8 mouse cellular contexts compared by ENCODE assay signal in genomic region chr6:94283318-94284061, GRCm38 (mm10). TPM values are rescaled to one million over a fixed set of nuclear protein-coding genes. Genes with fewer than 3 reads are reported as not detected.
DNase-seq lines count a peak whose midpoint lies in the region; ATAC-seq and TF ChIP-seq lines count a peak whose summit lies in the region.

Gene Magi1 (minus strand): TSS chr6:94283917.

- peak within 1 kb of the TSS; percentile 99 for H3K27ac ChIP-seq in embryonic facial prominence, embryonic 11.5 days (replicated peaks; ENCODE audit: low read depth, low read length)
- H3K27ac ChIP-seq in heart, adult 2 months, result peak within 1 kb of the TSS; percentile 96
- peak within 1 kb of the TSS; percentile 76 for H3K27ac ChIP-seq in midbrain, embryonic 11.5 days (ENCODE audit: low read depth, low read length)

- H3K79me2 ChIP-seq in heart, adult 2 months (replicated peaks; ENCODE audit: control insufficient read depth, insufficient read depth, low read length), result no peaks in the 10 kb centered on the region

- no peaks in the 10 kb centered on the region for H3K4me1 ChIP-seq in embryonic facial prominence, embryonic 11.5 days (ENCODE audit: control insufficient read depth, insufficient read depth, low read length)
- H3K4me1 ChIP-seq in heart, adult 2 months (ENCODE audit: control insufficient read depth, insufficient read depth, low read length), result peaks cover 4% of the 10 kb centered on the region
- peaks cover 18% of the 10 kb centered on the region for H3K4me1 ChIP-seq in midbrain, embryonic 11.5 days (ENCODE audit: control insufficient read depth, insufficient read depth, low read length)

- WGBS in embryonic facial prominence, embryonic 11.5 days, result under 1% methylated on average over 84 of the region's 86 CpGs
- under 1% methylated on average over 86 of the region's 86 CpGs for WGBS in heart, adult 2 months
- WGBS in midbrain, embryonic 11.5 days, result under 1% methylated on average over 86 of the region's 86 CpGs

- H3K36me3 ChIP-seq in embryonic facial prominence, embryonic 11.5 days (replicated peaks; ENCODE audit: control insufficient read depth, insufficient read depth, low read depth, low read length), result no peaks in the 10 kb centered on the region
- no peaks in the 10 kb centered on the region for H3K36me3 ChIP-seq in heart, adult 2 months (ENCODE audit: control insufficient read depth, insufficient read depth, low read length)
- no peaks in the 10 kb centered on the region for H3K36me3 ChIP-seq in midbrain, embryonic 11.5 days (ENCODE audit: control insufficient read depth, insufficient read depth, low read length)

- peak; percentile 94 for ATAC-seq in embryonic facial prominence, embryonic 11.5 days (replicated peaks; ENCODE audit: insufficient number of reproducible peaks, low FRiP score, low TSS enrichment, low read depth)
- peak; percentile 95 for ATAC-seq in midbrain, embryonic 11.5 days (ENCODE audit: low FRiP score)
- ATAC-seq in monocyte, adult 5-6 weeks (replicated peaks; ENCODE audit: insufficient number of reproducible peaks, low FRiP score, low TSS enrichment, poor library complexity, severe bottlenecking), result no peak

- peak within 1 kb of the TSS; percentile 87 for H3K4me2 ChIP-seq in embryonic facial prominence, embryonic 11.5 days (ENCODE audit: low read depth, low read length)
- H3K4me2 ChIP-seq in midbrain, embryonic 11.5 days, result peak within 1 kb of the TSS; percentile 92

- TF ChIP-seq POLR2A in heart, adult 2 months (IDR thresholded peaks at IDR 0.05; ENCODE audit: insufficient read depth, low read depth, low read length), result peak; percentile 60; the same call in 1 of the 2 replicates

- H3K27me3 ChIP-seq in embryonic facial prominence, embryonic 11.5 days (ENCODE audit: control insufficient read depth, insufficient read depth, low read length), result no peaks in the 10 kb centered on the region
- no peaks in the 10 kb centered on the region for H3K27me3 ChIP-seq in heart, adult 2 months (ENCODE audit: control insufficient read depth, insufficient read depth, low read length)
- no peaks in the 10 kb centered on the region; the same call in 1 of the 2 replicates for H3K27me3 ChIP-seq in midbrain, embryonic 11.5 days (ENCODE audit: control insufficient read depth, insufficient read depth, low read length)

- DNase-seq in adrenal gland, postnatal 36 days, result peak; percentile 96 to 97
- peak; percentile 99 for DNase-seq in embryonic facial prominence, embryonic 11.5 days (ENCODE audit: low spot score)
- DNase-seq in heart, adult 2 months, result peak; percentile 94 to 96
- DNase-seq in kidney, adult 18-20 months, result peak; percentile 94
- peak; percentile 97 for DNase-seq in left cerebral cortex, postnatal 4 days
- DNase-seq in midbrain, embryonic 11.5 days (ENCODE audit: low spot score, missing footprints), result peak; percentile 100
- DNase-seq in spleen, adult 12 weeks (ENCODE audit: low spot score), result peak; percentile 14

- TF ChIP-seq CTCF in heart, adult 2 months (IDR thresholded peaks at IDR 0.05), result 0 out of 2 replicates have a peak, but pooled peaks have one; percentile 12

- intact Hi-C loops in heart, adult 2 months (cut with DNase I), result loop anchor here (1.0 to 5.0 kb wide), 4 partner anchors 41 to 201 kb away; no protein-coding TSS in a partner anchor
- intact Hi-C loops in left cerebral cortex, postnatal 4 days (cut with DNase I), result loop anchor here (5.0 to 10.0 kb wide), 2 partner anchors 181 to 201 kb away; no protein-coding TSS in a partner anchor

- peak within 1 kb of the TSS; percentile 91 for H3K4me3 ChIP-seq in embryonic facial prominence, embryonic 11.5 days (ENCODE audit: low read depth, low read length)
- H3K4me3 ChIP-seq in heart, adult 2 months, result peak within 1 kb of the TSS; percentile 98
- H3K4me3 ChIP-seq in midbrain, embryonic 11.5 days (ENCODE audit: low read depth, low read length), result peak within 1 kb of the TSS; percentile 77

- H3K9me3 ChIP-seq in embryonic facial prominence, embryonic 11.5 days (replicated peaks; ENCODE audit: control insufficient read depth, low read length), result 0 out of 2 replicates have a peak, but pooled peaks cover 5% of the 10 kb centered on the region
- peaks cover under 1% of the 10 kb centered on the region; the same call in 1 of the 2 replicates for H3K9me3 ChIP-seq in midbrain, embryonic 11.5 days (ENCODE audit: control insufficient read depth, low read length)

- TF ChIP-seq EP300 in heart, adult 2 months (IDR thresholded peaks at IDR 0.05; ENCODE audit: insufficient read depth, low read depth, low read length), result no peak; the same call in 1 of the 2 replicates

- peak within 1 kb of the TSS; percentile 90 for H3K9ac ChIP-seq in embryonic facial prominence, embryonic 11.5 days (replicated peaks; ENCODE audit: low read length)
- peak within 1 kb of the TSS; percentile 90 for H3K9ac ChIP-seq in heart, adult 2 months (ENCODE audit: low read depth, low read length)
- H3K9ac ChIP-seq in midbrain, embryonic 11.5 days (ENCODE audit: low read length), result peak within 1 kb of the TSS; percentile 85

RNA-seq across cellular contexts. Expression of gene Magi1, which starts in this region (rescaled TPM):
- total RNA-seq in adrenal gland, postnatal 36 days (2021), result 10 to 100 TPM; 12.6 to 41.2 TPM
- polyA plus RNA-seq in embryonic facial prominence, embryonic 11.5 days (2014; fragmentation: Nextera tagmentation; extraction: Ambion mirVana), result 12.0 and 13.6 TPM in 2 replicates
- 10 to 100 TPM; 14.0 to 16.5 TPM for total RNA-seq in heart, adult 2 months (2021)
- 4.1 and 5.8 TPM in 2 replicates for polyA plus RNA-seq in heart, adult 2 months (2012; rRNA removed)
- 10 to 100 TPM; 87.2 to 87.4 TPM for total RNA-seq in left cerebral cortex, postnatal 4 days (2021)
- 28.5 and 29.6 TPM in 2 replicates for polyA plus RNA-seq in midbrain, embryonic 11.5 days (2014; fragmentation: Nextera tagmentation; extraction: Ambion mirVana)
- total RNA-seq in monocyte, adult 5-6 weeks (2017), result not detected in 3 replicates

Comparison
In these comparisons a context has a peak if more than half of its experiments do, and no peak if none do; other contexts are left out.
1. RNA of gene Magi1 (total RNA-seq): 87.2 to 87.4 TPM in left cerebral cortex, postnatal 4 days, 12.6 to 41.2 TPM in adrenal gland, postnatal 36 days and 14.0 to 16.5 TPM in heart, adult 2 months; not detected in monocyte, adult 5-6 weeks; every median in the first group is over 10 times any median in the second.
2. DNase-seq: peak in every context shown above with its lines; median percentile 100 in midbrain, embryonic 11.5 days; 99 in embryonic facial prominence, embryonic 11.5 days; 97 in left cerebral cortex, postnatal 4 days; 96 in adrenal gland, postnatal 36 days; 95 in heart, adult 2 months; 94 in kidney, adult 18-20 months; 14 in spleen, adult 12 weeks.
3. Peak in every context shown above with its lines, with median percentiles within 50 percentile points of each other: H3K27ac ChIP-seq, H3K4me3 ChIP-seq and H3K9ac ChIP-seq.